Mouse (Mus musculus): ENCODE results near the gene Cyba.
A peak's percentile ranks its signal among the peaks of the same experiment; 100 is the strongest.

Gene Cyba

GRCm38 (mm10) chr8:122451161-122451703 is 18.5 kb upstream of the Cyba start:
- peak; percentile 74 for DNase-seq (ENCODE audit: low spot score)

- DNase-seq (ENCODE audit: low spot score) = peak; percentile 78
These were observed 12.5 kb upstream of the Cyba start for GRCm38 (mm10) chr8:122445203-122445602.

- peak; percentile 89 for DNase-seq (ENCODE audit: low spot score)
These were observed 11.5 kb upstream of the Cyba start for GRCm38 (mm10) chr8:122444058-122444748.

- peak; percentile 100 for DNase-seq (ENCODE audit: low spot score)
These were observed 10.7 kb upstream of the Cyba start, which contains the start of gene Mvd for GRCm38 (mm10) chr8:122443262-122444006. TSS of gene Mvd (minus strand) at chr8:122443422.

- peak; percentile 46 for DNase-seq (ENCODE audit: low spot score)
These were observed 10.1 kb upstream of the Cyba start for GRCm38 (mm10) chr8:122442781-122443180.

GRCm38 (mm10) chr8:122442356-122442755 is 9.6 kb upstream of the Cyba start:
- DNase-seq (ENCODE audit: low spot score) = no peak

- DNase-seq (ENCODE audit: low spot score) = peak; percentile 63
These were observed 8.6 kb upstream of the Cyba start for GRCm38 (mm10) chr8:122441326-122441725.

GRCm38 (mm10) chr8:122439336-122439735 is 6.6 kb upstream of the Cyba start:
- DNase-seq (ENCODE audit: low spot score) = no peak

- no peak for DNase-seq (ENCODE audit: low spot score)
These were observed 5.1 kb upstream of the Cyba start for GRCm38 (mm10) chr8:122437708-122438331.

- DNase-seq (ENCODE audit: low spot score) = no peak
These were observed 3.9 kb upstream of the Cyba start for GRCm38 (mm10) chr8:122436586-122437125.

- no peak for DNase-seq (ENCODE audit: low spot score)
These were observed 3.4 kb upstream of the Cyba start for GRCm38 (mm10) chr8:122436146-122436545.

GRCm38 (mm10) chr8:122435375-122435774 is 2.6 kb upstream of the Cyba start:
- no peak for DNase-seq (ENCODE audit: low spot score)

- no peak for DNase-seq (ENCODE audit: low spot score)
These were observed 657 bp upstream of the Cyba start for GRCm38 (mm10) chr8:122433269-122433905.

GRCm38 (mm10) chr8:122431694-122432442 is 862 bp downstream of the Cyba start:
- no peak for DNase-seq (ENCODE audit: low spot score)

- DNase-seq (ENCODE audit: low spot score) = no peak
These were observed 2.1 kb downstream of the Cyba start for GRCm38 (mm10) chr8:122430646-122431045.

- DNase-seq (ENCODE audit: low spot score) = no peak
These were observed 2.6 kb downstream of the Cyba start for GRCm38 (mm10) chr8:122430058-122430636.

- DNase-seq (ENCODE audit: low spot score) = no peak
These were observed 4.6 kb downstream of the Cyba start for GRCm38 (mm10) chr8:122428163-122428562.

GRCm38 (mm10) chr8:122427607-122428006 is 5.1 kb downstream of the Cyba start:
- no peak for DNase-seq (ENCODE audit: low spot score)

- DNase-seq (ENCODE audit: low spot score) = peak; percentile 55
These were observed 6.6 kb downstream of the Cyba start for GRCm38 (mm10) chr8:122426145-122426544.

GRCm38 (mm10) chr8:122423659-122424058 is 9.1 kb downstream of the Cyba start:
- DNase-seq (ENCODE audit: low spot score) = peak; percentile 81

GRCm38 (mm10) chr8:122423217-122423616 is 9.5 kb downstream of the Cyba start:
- DNase-seq (ENCODE audit: low spot score) = no peak
